Mouse (Mus musculus) olfactory bulb, adult 2 months (tissue): ENCODE measurements at regions not wholly inside any gene's neighbourhood (a gene's known extent, or its start where the extent isn't known, plus 50 kb on each side); places are given as distances from the start of the nearest gene placed in this dataset.

Experiments
- H3K27ac ChIP-seq: fragments of 200-500 bp; 2 replicates; pipeline ENCODE4 v1.5.1; 2012; ENCODE audit warnings: low read depth, low read length; ENCODE audit not compliant: insufficient read depth
- H3K4me1 ChIP-seq: fragments of 200-500 bp; 2 replicates; pipeline ENCODE4 v1.6.1; 2012; ENCODE audit warnings: low read length; ENCODE audit not compliant: control insufficient read depth, insufficient read depth
- H3K4me3 ChIP-seq: fragments of 200-500 bp; 2 replicates; pipeline ENCODE4 v1.5.1; 2012; ENCODE audit warnings: mild to moderate bottlenecking, low read depth, low read length, moderate library complexity; ENCODE audit not compliant: insufficient read depth
- CTCF ChIP-seq: fragments of 200-500 bp; IDR thresholded peaks from 2 replicates; pipeline ENCODE4 v1.5.1; 2012; ENCODE audit warnings: low read depth, mild to moderate bottlenecking, low read length, moderate library complexity; ENCODE audit not compliant: insufficient read depth
- POLR2A ChIP-seq: fragments of 200-500 bp; IDR thresholded peaks from 2 replicates; pipeline ENCODE4 v1.6.1; 2012; ENCODE audit warnings: mild to moderate bottlenecking, low read depth, low read length, moderate library complexity; ENCODE audit not compliant: insufficient read depth
- WGBS: fragments of 180-500 bp; shearing (Covaris S2); methylation state at CpG from one replicate; pipeline ENCODE4 v1.1.7; 2018; 5-methylcytosine and 5-hydroxymethylcytosine counted together

GRCm38 (mm10) chr9:116291624-116292023 is 116.5 kb upstream of the Tgfbr2 start:
- TF ChIP-seq POLR2A (no peak), CTCF (no peak)
- H3K27ac ChIP-seq = no peak overlapping the region
- WGBS = 95% methylated on average over 3 of the region's 3 CpGs
- no peaks in the 10 kb centered on the region for H3K4me1 ChIP-seq
- no peak overlapping the region for H3K4me3 ChIP-seq

- no peak overlapping the region for H3K4me3 ChIP-seq
- no peaks in the 10 kb centered on the region for H3K4me1 ChIP-seq
- no peak overlapping the region for H3K27ac ChIP-seq
- TF ChIP-seq CTCF = no peak
- WGBS = 87% methylated on average over 1 of the region's 1 CpGs
Observed at GRCm38 (mm10) chr9:116290896-116291295, 115.7 kb upstream of the Tgfbr2 start.

- Histone ChIP-seq H3K4me3 (no peak overlapping the region), H3K4me1 (no peaks in the 10 kb centered on the region), H3K27ac (no peak overlapping the region)
- 85% methylated on average over 11 of the region's 11 CpGs for WGBS
- TF ChIP-seq POLR2A = no peak
- TF ChIP-seq CTCF = no peak
Observed at GRCm38 (mm10) chr9:116285691-116286431, 110.7 kb upstream of the Tgfbr2 start.

- H3K4me3 ChIP-seq = no peak overlapping the region
- H3K27ac ChIP-seq = no peak overlapping the region
- no peaks in the 10 kb centered on the region for H3K4me1 ChIP-seq
- 91% methylated on average over 1 of the region's 1 CpGs for WGBS
- TF ChIP-seq POLR2A = no peak
- TF ChIP-seq CTCF = no peak
Observed at GRCm38 (mm10) chr9:116283790-116284526, 108.8 kb upstream of the Tgfbr2 start.

GRCm38 (mm10) chr9:116281654-116282053 is 106.5 kb upstream of the Tgfbr2 start:
- H3K4me1 ChIP-seq = no peaks in the 10 kb centered on the region
- no peak overlapping the region for H3K27ac ChIP-seq
- TF ChIP-seq POLR2A (no peak), CTCF (no peak)

GRCm38 (mm10) chr9:116280146-116280545 is 105.0 kb upstream of the Tgfbr2 start:
- Histone ChIP-seq H3K4me3 (no peak overlapping the region), H3K4me1 (no peaks in the 10 kb centered on the region), H3K27ac (no peak overlapping the region)
- TF ChIP-seq POLR2A = no peak
- TF ChIP-seq CTCF = no peak
- WGBS = 94% methylated on average over 5 of the region's 5 CpGs

More at GRCm38 (mm10) chr9:116281654-116282053, 106.5 kb upstream of the Tgfbr2 start:
- no peak overlapping the region for H3K4me3 ChIP-seq

GRCm38 (mm10) chr9:116278862-116279261 is 103.7 kb upstream of the Tgfbr2 start:
- 94% methylated on average over 8 of the region's 8 CpGs for WGBS

GRCm38 (mm10) chr9:116277736-116278135 is 102.6 kb upstream of the Tgfbr2 start:
- TF ChIP-seq CTCF (no peak), POLR2A (no peak)
- 88% methylated on average over 3 of the region's 3 CpGs for WGBS
- no peak overlapping the region for H3K4me3 ChIP-seq
- H3K27ac ChIP-seq = no peak overlapping the region
- no peaks in the 10 kb centered on the region for H3K4me1 ChIP-seq

More at GRCm38 (mm10) chr9:116278862-116279261, 103.7 kb upstream of the Tgfbr2 start:
- H3K27ac ChIP-seq = no peak overlapping the region
- H3K4me3 ChIP-seq = no peak overlapping the region
- no peak for TF ChIP-seq POLR2A
- TF ChIP-seq CTCF = no peak
- H3K4me1 ChIP-seq = no peaks in the 10 kb centered on the region

GRCm38 (mm10) chr9:116276141-116276540 is 101.0 kb upstream of the Tgfbr2 start:
- H3K4me3 ChIP-seq = no peak overlapping the region
- WGBS = 80% methylated on average over 2 of the region's 2 CpGs
- TF ChIP-seq POLR2A (no peak), CTCF (no peak)
- H3K27ac ChIP-seq = no peak overlapping the region
- H3K4me1 ChIP-seq = no peaks in the 10 kb centered on the region
